Mouse (Mus musculus) liver, embryonic 16.5 days (tissue): ENCODE measurements around the gene Rnf227. TPM values are rescaled to one million over a fixed set of nuclear protein-coding genes. Genes with fewer than 3 reads are reported as not detected.

ENCODE experiments used
- ATAC-seq: fragments of 200-750 bp; cut with Nextera tagmentation; 2 replicates; pipeline ENCODE4 v1.8.0; 2017; ENCODE audit warnings: low read depth, mild to moderate bottlenecking, moderate number of reproducible peaks, moderate library complexity
- H3K27ac ChIP-seq: fragments of 300-500 bp; sonication (generic); 2 replicates; pipeline ENCODE4 v1.5.1; 2014; ENCODE audit warnings: mild to moderate bottlenecking, low read length
- H3K27me3 ChIP-seq: fragments of 300-500 bp; sonication (generic); 2 replicates; pipeline ENCODE4 v1.6.1; 2014; ENCODE audit warnings: low read depth, low read length, mixed read lengths; ENCODE audit not compliant: control insufficient read depth, insufficient read depth
- H3K36me3 ChIP-seq: fragments of 300-500 bp; sonication (generic); 2 replicates; pipeline ENCODE4 v1.6.1; 2014; ENCODE audit warnings: mild to moderate bottlenecking; ENCODE audit not compliant: control insufficient read depth, insufficient read depth
- H3K4me1 ChIP-seq: fragments of 300-500 bp; sonication (generic); 2 replicates; pipeline ENCODE4 v1.6.1; 2014; ENCODE audit warnings: low read depth, low read length, mixed read lengths; ENCODE audit not compliant: control insufficient read depth
- H3K4me2 ChIP-seq: fragments of 300-500 bp; sonication (generic); 2 replicates; pipeline ENCODE4 v1.6.1; 2014; ENCODE audit warnings: low read depth, low read length, mixed read lengths
- H3K4me3 ChIP-seq: fragments of 300-500 bp; sonication (generic); 2 replicates; pipeline ENCODE4 v1.5.1; 2014; ENCODE audit warnings: low read depth, mild to moderate bottlenecking, low read length
- H3K9ac ChIP-seq: fragments of 300-500 bp; sonication (generic); 2 replicates; pipeline ENCODE4 v1.6.1; 2014; ENCODE audit warnings: low read depth, low read length
- H3K9me3 ChIP-seq: fragments of 300-500 bp; sonication (generic); replicated peaks from 2 replicates; pipeline ENCODE4 v1.6.1; 2016; ENCODE audit warnings: low read length; ENCODE audit not compliant: control insufficient read depth
- WGBS: fragments of 180-500 bp; shearing (Covaris S2); extraction: QIAGEN DNeasy Blood & Tissue Kit; methylation state at CpG from one replicate; pipeline ENCODE4 v1.1.7; 2014; ENCODE audit not compliant: insufficient replicate concordance; 5-methylcytosine and 5-hydroxymethylcytosine counted together
- polyA plus RNA-seq: library from polyadenylated mRNA; unstranded; fragments of >200 nt; fragmentation: Nextera tagmentation; extraction: Ambion mirVana; gene quantifications from 2 replicates; pipeline ENCODE4 v1.2.1, GENCODE M21; 2015

Gene Rnf227
- polyA plus RNA-seq, 1 experiment from 2014 or later = 0.74 TPM

GRCm38 (mm10) chr11:69384979-69385378 is 44.7 kb downstream of the Rnf227 start:
- Histone ChIP-seq H3K27ac (no peak overlapping the region), H3K9ac (no peak overlapping the region), H3K27me3 (no peaks in the 10 kb centered on the region), H3K9me3 (no peaks in the 10 kb centered on the region), H3K4me2 (no peak overlapping the region), H3K4me1 (peaks cover under 1% of the 10 kb centered on the region; the same call in 1 of the 2 replicates), H3K4me3 (no peak overlapping the region), H3K36me3 (no peaks in the 10 kb centered on the region)
- ATAC-seq = no peak
- WGBS = 64% methylated on average over 6 of the region's 6 CpGs

GRCm38 (mm10) chr11:69386758-69387157 is 46.5 kb downstream of the Rnf227 start:
- no peak overlapping the region for H3K9ac ChIP-seq
- H3K4me1 ChIP-seq = peaks cover 4% of the 10 kb centered on the region
- no peaks in the 10 kb centered on the region for H3K36me3 ChIP-seq
- no peak overlapping the region for H3K4me3 ChIP-seq
- ATAC-seq = no peak
- 61% methylated on average over 7 of the region's 7 CpGs for WGBS
- no peaks in the 10 kb centered on the region for H3K27me3 ChIP-seq
- no peak overlapping the region for H3K4me2 ChIP-seq
- no peaks in the 10 kb centered on the region for H3K9me3 ChIP-seq
- no peak overlapping the region for H3K27ac ChIP-seq

- 85% methylated on average over 4 of the region's 4 CpGs for WGBS
- peaks cover 4% of the 10 kb centered on the region for H3K4me1 ChIP-seq
- no peaks in the 10 kb centered on the region for H3K36me3 ChIP-seq
- no peak overlapping the region for H3K27ac ChIP-seq
- no peaks in the 10 kb centered on the region for H3K9me3 ChIP-seq
- no peak for ATAC-seq
- no peak overlapping the region for H3K4me3 ChIP-seq
- H3K4me2 ChIP-seq = no peak overlapping the region
- H3K9ac ChIP-seq = no peak overlapping the region
- H3K27me3 ChIP-seq = no peaks in the 10 kb centered on the region
These were observed 48.4 kb downstream of the Rnf227 start for GRCm38 (mm10) chr11:69388680-69389079.

- Histone ChIP-seq H3K36me3 (no peaks in the 10 kb centered on the region), H3K9ac (no peak overlapping the region), H3K9me3 (no peaks in the 10 kb centered on the region), H3K4me1 (peaks cover 9% of the 10 kb centered on the region), H3K4me2 (no peak overlapping the region), H3K27ac (no peak overlapping the region), H3K27me3 (no peaks in the 10 kb centered on the region), H3K4me3 (no peak overlapping the region)
- 60% methylated on average over 14 of the region's 14 CpGs for WGBS
- ATAC-seq = no peak
These were observed 49.5 kb downstream of the Rnf227 start for GRCm38 (mm10) chr11:69389531-69390399.

GRCm38 (mm10) chr11:69390400-69391034 is 50.3 kb downstream of the Rnf227 start:
- H3K27ac ChIP-seq = no peak overlapping the region
- H3K27me3 ChIP-seq = no peaks in the 10 kb centered on the region
- no peak overlapping the region for H3K9ac ChIP-seq
- H3K9me3 ChIP-seq = no peaks in the 10 kb centered on the region
- H3K36me3 ChIP-seq = no peaks in the 10 kb centered on the region
- H3K4me2 ChIP-seq = no peak overlapping the region
- WGBS = 33% methylated on average over 10 of the region's 10 CpGs
- peaks cover 9% of the 10 kb centered on the region for H3K4me1 ChIP-seq
- H3K4me3 ChIP-seq = no peak overlapping the region
- no peak for ATAC-seq

Other genes starting within 250 kb of the Rnf227 start
- 6.9 and 8.5 TPM in 2 replicates for gene Per1, start 245.2 kb upstream of the Rnf227 start, polyA plus RNA-seq
- gene Hes7, start 220.1 kb upstream of the Rnf227 start, polyA plus RNA-seq = 0.06 and 0.07 TPM in 2 replicates
- gene 9130213A22Rik, start 217.9 kb upstream of the Rnf227 start, polyA plus RNA-seq = 0.07 TPM in 1 of 2 replicates, not detected in the other
- 0.09 and 0.39 TPM in 2 replicates for gene Aloxe3, start 214.6 kb upstream of the Rnf227 start, polyA plus RNA-seq
- not detected in 2 replicates for gene Alox12b, start 183.5 kb upstream of the Rnf227 start, polyA plus RNA-seq
- 0.08 TPM in 1 of 2 replicates, not detected in the other for gene Alox8, start 142.6 kb upstream of the Rnf227 start, polyA plus RNA-seq
- gene Gucy2e, start 103.4 kb upstream of the Rnf227 start, polyA plus RNA-seq = not detected in 2 replicates
- 6.0 and 7.2 TPM in 2 replicates for gene Cntrob, start 16.7 kb upstream of the Rnf227 start, polyA plus RNA-seq
- 69.3 and 75.8 TPM in 2 replicates for gene Trappc1, start 16.5 kb upstream of the Rnf227 start, polyA plus RNA-seq
- gene Kcnab3, start 14.2 kb upstream of the Rnf227 start, polyA plus RNA-seq = 0.05 and 0.12 TPM in 2 replicates
- gene Chd3, start 28.9 kb downstream of the Rnf227 start, polyA plus RNA-seq = 5.0 and 5.7 TPM in 2 replicates
- 73.4 and 76.8 TPM in 2 replicates for gene Naa38, start 55.0 kb downstream of the Rnf227 start, polyA plus RNA-seq
- gene Cyb5d1, start 55.2 kb downstream of the Rnf227 start, polyA plus RNA-seq = 9.5 and 9.9 TPM in 2 replicates
- 7.1 and 7.8 TPM in 2 replicates for gene Tmem88, start 57.8 kb downstream of the Rnf227 start, polyA plus RNA-seq
- gene Kdm6b, start 73.2 kb downstream of the Rnf227 start, polyA plus RNA-seq = 4.1 and 4.3 TPM in 2 replicates
- 0.07 and 0.09 TPM in 2 replicates for gene Dnah2, start 208.6 kb downstream of the Rnf227 start, polyA plus RNA-seq
- 0.27 and 0.39 TPM in 2 replicates for gene Efnb3, start 219.7 kb downstream of the Rnf227 start, polyA plus RNA-seq
- 14.6 and 15.5 TPM in 2 replicates for gene Wrap53, start 239.8 kb downstream of the Rnf227 start, polyA plus RNA-seq
- 55.5 and 55.8 TPM in 2 replicates for gene Trp53, start 239.9 kb downstream of the Rnf227 start, polyA plus RNA-seq